Mouse (Mus musculus) kidney, adult 2 months (tissue): ENCODE measurements at regions not wholly inside any gene's neighbourhood (a gene's known extent, or its start where the extent isn't known, plus 50 kb on each side); places are given as distances from the start of the nearest gene placed in this dataset.

Experiments
- DNase-seq: peaks from one replicate; pipeline ENCODE4 v3.0.0; 2021
- H3K27ac ChIP-seq: fragments of 200-500 bp; 2 replicates; pipeline ENCODE4 v1.5.1; 2012; ENCODE audit warnings: low read depth, low read length, control low read depth, inconsistent platforms; ENCODE audit not compliant: insufficient read depth
- H3K27me3 ChIP-seq: fragments of 200-500 bp; replicated peaks from 2 replicates; pipeline ENCODE4 v1.6.1; 2012; ENCODE audit warnings: mild to moderate bottlenecking, moderate library complexity, low read length, inconsistent platforms; ENCODE audit not compliant: control insufficient read depth, insufficient read depth
- H3K36me3 ChIP-seq: fragments of 200-500 bp; 2 replicates; pipeline ENCODE4 v1.6.1; 2012; ENCODE audit warnings: mild to moderate bottlenecking, moderate library complexity, low read length, inconsistent platforms; ENCODE audit not compliant: control insufficient read depth, insufficient read depth
- H3K4me1 ChIP-seq: fragments of 200-500 bp; 2 replicates; pipeline ENCODE4 v1.6.1; 2011; ENCODE audit warnings: low read length; ENCODE audit not compliant: control insufficient read depth, insufficient read depth
- H3K4me3 ChIP-seq: fragments of 200-500 bp; 2 replicates; pipeline ENCODE4 v1.5.1; 2011; ENCODE audit warnings: mild to moderate bottlenecking, low read depth, low read length, control low read depth; ENCODE audit not compliant: insufficient read depth
- CTCF ChIP-seq: fragments of 200-500 bp; conservative IDR thresholded peaks from 2 replicates; pipeline ENCODE4 v1.5.1; 2011; ENCODE audit warnings: low read depth, mild to moderate bottlenecking, control low read depth, low read length, moderate library complexity, mixed read lengths; ENCODE audit not compliant: insufficient read depth, insufficient read length
- POLR2A ChIP-seq: fragments of 200-500 bp; IDR thresholded peaks from one replicate; pipeline ENCODE4 v1.6.1; 2011; ENCODE audit warnings: low read depth, low read length, control low read depth
- WGBS: fragments of 180-500 bp; shearing (Covaris S2); methylation state at CpG from one replicate; pipeline ENCODE4 v1.1.7; 2018; 5-methylcytosine and 5-hydroxymethylcytosine counted together

DNA sequence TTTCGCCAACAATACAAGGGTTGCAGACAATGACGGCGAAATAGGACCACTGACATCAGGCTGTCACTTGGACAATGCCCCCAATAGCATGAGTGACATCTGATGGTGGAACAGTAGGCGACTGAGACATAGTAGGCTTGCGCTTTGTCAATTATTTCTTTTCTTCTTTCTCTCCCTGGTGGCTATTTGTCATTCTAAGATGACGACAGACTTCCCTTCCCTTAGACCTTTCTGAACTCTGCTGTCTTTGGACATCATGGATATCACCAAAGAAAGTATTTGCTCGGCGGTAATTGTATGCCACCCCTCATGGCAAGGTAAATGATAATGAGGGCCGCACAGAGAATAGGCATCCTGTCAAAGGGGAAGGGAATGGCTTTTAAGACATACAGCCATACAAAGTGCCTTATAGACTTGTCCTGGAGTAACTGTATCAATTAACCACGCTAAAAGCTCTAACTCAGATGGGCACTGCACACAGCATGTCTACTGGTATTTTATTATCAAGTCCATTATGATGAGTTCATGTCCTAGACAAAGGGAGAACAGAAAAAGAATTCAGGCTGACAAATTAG lies 305.0 kb upstream of the Adgrl2 start:
- Histone ChIP-seq H3K4me1 (no peaks in the 10 kb centered on the region), H3K27me3 (no peaks in the 10 kb centered on the region), H3K36me3 (no peaks in the 10 kb centered on the region), H3K27ac (no peak overlapping the region), H3K4me3 (no peak overlapping the region)
- 90% methylated on average over 10 of the region's 10 CpGs for WGBS
- no peak for DNase-seq
- TF ChIP-seq POLR2A (no peak), CTCF (no peak)

DNA sequence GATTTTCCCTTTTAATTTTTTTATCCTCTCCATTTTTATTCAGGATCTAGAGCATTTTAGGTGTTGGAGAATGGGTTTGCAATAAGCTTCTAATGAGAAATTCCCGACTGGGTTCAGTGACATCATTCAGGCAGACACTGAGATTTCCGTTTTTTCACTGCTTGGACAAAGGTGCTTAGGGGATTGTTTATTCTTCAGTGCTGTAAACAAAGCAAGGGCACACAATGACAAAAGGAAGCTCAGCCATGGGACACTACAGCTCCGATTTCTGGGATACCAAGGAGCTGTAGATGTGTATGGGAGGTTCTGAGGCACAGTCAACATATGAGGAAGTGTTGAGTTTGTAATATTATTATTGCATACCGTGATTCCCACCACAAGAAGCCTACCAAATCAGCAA lies 304.1 kb upstream of the Adgrl2 start:
- H3K36me3 ChIP-seq, result no peaks in the 10 kb centered on the region
- no peak for TF ChIP-seq CTCF
- TF ChIP-seq POLR2A, result no peak
- DNase-seq, result no peak
- H3K4me3 ChIP-seq, result no peak overlapping the region
- no peaks in the 10 kb centered on the region for H3K27me3 ChIP-seq
- H3K4me1 ChIP-seq, result no peaks in the 10 kb centered on the region
- 76% methylated on average over 4 of the region's 4 CpGs for whole genome bisulfite sequencing
- H3K27ac ChIP-seq, result no peak overlapping the region

DNA sequence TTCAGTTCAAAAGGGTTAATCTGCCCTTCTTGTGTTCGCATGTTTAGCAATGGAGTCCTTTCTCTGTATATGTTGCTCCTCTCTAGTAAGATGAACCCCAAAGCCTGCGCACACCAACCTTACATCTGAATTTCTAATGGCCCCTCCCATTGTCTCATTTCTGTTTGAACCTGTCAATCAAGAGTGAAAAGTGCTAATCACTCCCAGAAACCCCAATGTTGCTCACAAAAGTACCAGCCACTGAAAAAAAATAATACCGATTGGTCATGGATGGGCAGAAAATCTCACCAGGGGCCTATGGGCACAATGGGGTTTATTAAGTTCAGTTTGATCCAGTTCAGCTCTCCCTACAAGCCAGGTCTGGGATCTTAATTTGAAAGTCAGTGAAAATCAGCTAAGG lies 302.1 kb upstream of the Adgrl2 start:
- Histone ChIP-seq H3K36me3 (no peaks in the 10 kb centered on the region), H3K27ac (no peak overlapping the region), H3K4me3 (no peak overlapping the region), H3K4me1 (no peaks in the 10 kb centered on the region), H3K27me3 (no peaks in the 10 kb centered on the region)
- TF ChIP-seq CTCF, result no peak
- no peak for TF ChIP-seq POLR2A
- WGBS, result 98% methylated on average over 3 of the region's 3 CpGs
- no peak for DNase-seq

DNA sequence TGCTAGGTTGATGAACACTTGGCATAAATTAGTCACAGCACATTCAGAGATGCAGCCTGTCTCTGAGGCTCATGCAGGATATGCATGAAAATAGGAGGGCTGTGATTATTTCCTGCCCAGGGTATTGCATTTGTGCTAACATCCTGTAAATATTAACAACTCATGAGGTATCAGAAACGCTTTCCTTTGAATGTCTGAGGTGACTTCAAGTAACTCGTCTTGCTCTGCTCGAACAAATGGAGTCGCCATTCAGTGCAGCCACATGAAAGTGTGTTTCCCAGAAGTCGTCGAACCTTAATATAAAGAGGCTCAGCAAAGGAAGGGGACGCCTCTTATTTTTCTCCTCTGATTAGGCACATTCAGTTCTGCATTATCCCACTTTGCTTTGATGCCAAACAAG lies 301.1 kb upstream of the Adgrl2 start:
- H3K36me3 ChIP-seq, result no peaks in the 10 kb centered on the region
- DNase-seq, result no peak
- no peaks in the 10 kb centered on the region for H3K27me3 ChIP-seq
- H3K27ac ChIP-seq, result no peak overlapping the region
- H3K4me3 ChIP-seq, result no peak overlapping the region
- WGBS, result 56% methylated on average over 7 of the region's 7 CpGs
- TF ChIP-seq CTCF (no peak), POLR2A (no peak)
- H3K4me1 ChIP-seq, result no peaks in the 10 kb centered on the region

DNA sequence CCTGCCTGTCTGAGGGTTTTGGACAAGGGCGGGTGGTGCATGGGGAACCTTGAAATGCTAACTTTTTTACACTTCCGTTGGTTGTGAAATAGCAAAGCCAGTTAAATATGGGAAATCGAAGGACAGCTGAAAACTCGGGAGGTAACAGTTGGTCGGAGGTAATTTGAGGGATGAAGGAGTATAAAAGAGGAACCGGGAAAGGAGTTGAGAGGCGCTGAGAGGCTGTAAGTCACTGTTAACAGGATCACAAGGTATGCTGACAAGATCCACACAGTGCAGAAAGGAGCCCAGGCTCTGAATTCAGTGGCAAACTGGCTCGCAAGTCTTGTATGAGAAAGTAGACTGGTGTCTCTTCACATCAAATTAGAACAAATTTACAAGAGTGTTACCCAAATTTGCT lies 299.9 kb upstream of the Adgrl2 start:
- no peaks in the 10 kb centered on the region for H3K4me1 ChIP-seq
- no peak for DNase-seq

DNA sequence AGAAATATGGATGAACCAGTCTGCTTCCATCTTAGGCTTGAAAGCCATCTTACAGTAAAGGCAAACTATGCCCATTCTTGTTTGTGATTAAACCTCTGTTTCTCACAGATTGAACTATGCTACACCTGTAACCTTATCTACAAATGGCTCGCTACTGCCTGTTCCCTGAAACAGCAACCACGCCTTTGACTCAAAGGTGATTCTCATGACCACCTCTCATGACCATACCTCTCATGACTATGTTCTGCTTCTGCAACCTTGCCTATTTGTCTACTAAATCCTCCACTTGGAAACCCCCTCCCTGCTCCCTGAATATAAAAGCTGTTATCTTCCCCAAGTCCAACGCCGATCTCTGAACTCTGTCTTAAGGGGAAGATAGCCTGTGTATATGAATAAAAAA lies 296.7 kb upstream of the Adgrl2 start:
- no peaks in the 10 kb centered on the region for H3K36me3 ChIP-seq
- H3K27me3 ChIP-seq, result no peaks in the 10 kb centered on the region
- whole genome bisulfite sequencing, result 94% methylated on average over 4 of the region's 4 CpGs
- H3K27ac ChIP-seq, result no peak overlapping the region
- DNase-seq, result no peak
- TF ChIP-seq CTCF, result no peak
- TF ChIP-seq POLR2A, result no peak
- H3K4me3 ChIP-seq, result no peak overlapping the region
- H3K4me1 ChIP-seq, result no peaks in the 10 kb centered on the region

More for the DNA sequence above, 299.9 kb upstream of the Adgrl2 start:
- TF ChIP-seq POLR2A (no peak), CTCF (no peak)
- H3K27ac ChIP-seq, result no peak overlapping the region
- H3K27me3 ChIP-seq, result no peaks in the 10 kb centered on the region
- 63% methylated on average over 8 of the region's 8 CpGs for WGBS
- no peak overlapping the region for H3K4me3 ChIP-seq
- H3K36me3 ChIP-seq, result no peaks in the 10 kb centered on the region

DNA sequence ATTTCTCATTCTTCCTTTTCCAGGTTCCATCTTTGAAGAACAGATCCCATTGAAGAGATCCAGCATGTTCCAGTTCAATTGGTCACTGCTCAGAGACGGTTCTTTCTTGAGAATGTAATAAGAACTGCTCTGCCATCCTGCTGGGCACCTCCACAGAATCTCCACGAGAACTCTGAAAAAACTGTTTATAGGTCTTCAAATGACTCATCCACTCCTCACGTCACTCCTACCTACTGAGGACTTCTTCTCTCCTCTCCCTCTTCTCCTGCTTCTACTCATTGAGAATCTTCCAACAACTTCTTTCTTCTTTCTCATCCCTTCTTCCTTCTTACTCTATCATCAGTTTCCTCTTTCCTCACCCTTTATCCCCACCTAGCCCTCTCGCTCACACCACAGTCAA lies 294.6 kb upstream of the Adgrl2 start:
- no peaks in the 10 kb centered on the region for H3K36me3 ChIP-seq
- no peak overlapping the region for H3K27ac ChIP-seq
- no peak for DNase-seq
- WGBS, result 91% methylated on average over 4 of the region's 4 CpGs
- TF ChIP-seq POLR2A (no peak), CTCF (no peak)
- H3K4me3 ChIP-seq, result no peak overlapping the region
- H3K4me1 ChIP-seq, result peaks cover 8% of the 10 kb centered on the region; the same call in 1 of the 2 replicates
- H3K27me3 ChIP-seq, result no peaks in the 10 kb centered on the region
